Mouse (Mus musculus) intestine, embryonic 14.5 days (tissue): ENCODE measurements around the gene Tmem232. TPM values are rescaled to one million over a fixed set of nuclear protein-coding genes. Genes with fewer than 3 reads are reported as not detected.

ENCODE experiments used
- ATAC-seq: fragments of 200-750 bp; cut with Nextera tagmentation; replicated peaks from 2 replicates; pipeline ENCODE4 v1.8.0; 2017; ENCODE audit warnings: low read depth, moderate number of reproducible peaks, moderate TSS enrichment, moderate library complexity; ENCODE audit not compliant: low FRiP score, low TSS enrichment
- DNase-seq: peaks from one replicate; pipeline ENCODE4 v3.0.0-alpha.2; 2018; ENCODE audit warnings: low spot score
- H3K27ac ChIP-seq: fragments of 300-500 bp; sonication (generic); 2 replicates; pipeline ENCODE4 v1.5.1; 2014; ENCODE audit warnings: low read depth, mild to moderate bottlenecking, control low read depth
- H3K27me3 ChIP-seq: fragments of 300-500 bp; sonication (generic); replicated peaks from 2 replicates; pipeline ENCODE4 v1.6.1; 2014; ENCODE audit warnings: low read length, control low read depth; ENCODE audit not compliant: control insufficient read depth, insufficient read depth
- H3K36me3 ChIP-seq: fragments of 300-500 bp; sonication (generic); 2 replicates; pipeline ENCODE4 v1.6.1; 2014; ENCODE audit warnings: low read length, control low read depth; ENCODE audit not compliant: control insufficient read depth, insufficient read depth
- H3K4me1 ChIP-seq: fragments of 300-500 bp; sonication (generic); replicated peaks from 2 replicates; pipeline ENCODE4 v1.6.1; 2014; ENCODE audit warnings: low read length, control low read depth, mixed read lengths; ENCODE audit not compliant: control insufficient read depth, insufficient read depth
- H3K4me2 ChIP-seq: fragments of 300-500 bp; sonication (generic); 2 replicates; pipeline ENCODE4 v1.6.1; 2014; ENCODE audit warnings: low read length
- H3K4me3 ChIP-seq: fragments of 300-500 bp; sonication (generic); 2 replicates; pipeline ENCODE4 v1.5.1; 2014; ENCODE audit warnings: low read depth, low read length, control low read depth, mixed read lengths
- H3K9ac ChIP-seq: fragments of 300-500 bp; sonication (generic); 2 replicates; pipeline ENCODE4 v1.6.1; 2014; ENCODE audit warnings: mild to moderate bottlenecking, low read length
- H3K9me3 ChIP-seq: fragments of 300-500 bp; sonication (generic); 2 replicates; pipeline ENCODE4 v1.6.1; 2016; ENCODE audit warnings: low read length, control low read depth; ENCODE audit not compliant: control insufficient read depth
- WGBS: fragments of 180-500 bp; shearing (Covaris S2); extraction: QIAGEN DNeasy Blood & Tissue Kit; methylation state at CpG from one replicate; pipeline ENCODE4 v1.1.7; 2014; 5-methylcytosine and 5-hydroxymethylcytosine counted together
- polyA plus RNA-seq: library from polyadenylated mRNA; unstranded; fragments of >200 nt; fragmentation: Nextera tagmentation; extraction: Ambion mirVana; gene quantifications from 2 replicates; pipeline ENCODE4 v1.2.1, GENCODE M21; 2014

The Tmem232 gene
- polyA plus RNA-seq: not detected in 2 replicates

DNA sequence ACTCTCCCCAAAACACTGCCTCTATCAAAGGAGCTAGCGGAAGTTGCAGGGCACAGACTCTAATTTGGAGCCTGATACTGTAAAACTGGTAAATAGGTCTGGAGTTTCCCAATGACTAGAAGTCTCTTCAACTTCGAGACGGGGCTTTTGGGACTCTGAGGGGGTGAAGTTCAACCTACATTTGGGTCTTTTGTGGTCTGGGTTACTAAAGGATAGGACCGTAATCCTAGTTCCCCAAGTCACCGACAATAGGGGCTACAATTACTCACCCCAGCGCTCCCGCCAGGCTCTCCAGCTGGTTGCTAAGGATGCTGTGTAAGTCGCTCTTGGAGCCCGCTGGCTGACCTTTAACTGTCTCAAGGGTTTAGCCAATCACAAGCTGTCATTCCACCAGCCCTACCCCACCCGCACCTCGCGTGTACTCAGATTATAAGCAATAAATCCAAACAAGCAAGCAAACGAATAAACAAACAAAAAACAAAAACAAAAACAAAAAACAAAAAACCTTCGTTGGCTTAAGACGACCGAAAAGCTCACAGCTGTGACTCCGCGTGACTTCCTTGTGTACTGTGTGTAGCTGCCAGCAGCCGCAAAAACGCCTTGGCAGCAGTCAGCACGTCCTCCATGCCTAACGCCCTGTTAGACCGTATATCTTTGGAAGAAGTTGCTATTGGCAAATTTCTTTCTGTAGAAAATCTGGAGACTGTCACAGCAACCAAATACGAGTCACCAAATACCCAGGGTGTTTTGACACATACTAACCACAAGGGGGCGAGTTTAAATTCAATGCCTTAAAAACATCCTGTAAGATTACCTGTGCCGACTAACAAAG is at the start of gene Tmem232:
TSS of gene Tmem232 (minus strand) at position 342 of the 832 bp plus-strand sequence.
- Histone ChIP-seq H3K27ac (no peak within 1 kb of the TSS), H3K9me3 (no peaks in the 10 kb centered on the region), H3K4me3 (peak within 1 kb of the TSS; percentile 32), H3K4me2 (peak within 1 kb of the TSS; percentile 61), H3K9ac (no peak within 1 kb of the TSS), H3K36me3 (no peaks in the 10 kb centered on the region), H3K4me1 (no peaks in the 10 kb centered on the region), H3K27me3 (no peaks in the 10 kb centered on the region)
- 16% methylated on average over 26 of the region's 26 CpGs for WGBS
- ATAC-seq (0 out of 2 replicates have a peak, but pooled peaks have one; percentile 47), DNase-seq (peak; percentile 65)

DNA sequence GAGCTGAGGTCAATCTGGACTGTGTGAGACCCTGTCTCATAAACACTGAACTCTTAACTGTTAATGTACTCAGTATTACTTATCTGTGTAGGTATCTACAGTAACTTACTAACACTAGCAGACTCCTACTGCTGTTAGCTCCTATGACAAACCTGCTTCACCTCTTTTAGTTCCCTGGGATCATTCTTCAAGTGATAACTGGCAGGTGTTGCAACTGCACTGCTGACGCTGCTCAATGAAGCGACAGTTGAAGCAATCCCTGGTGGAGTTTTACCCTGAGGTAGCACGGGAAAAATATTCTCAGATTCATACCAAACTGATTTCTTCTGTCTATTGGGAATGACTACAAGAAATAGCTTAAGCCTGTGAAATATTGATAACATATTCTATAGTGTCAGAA is 46.3 kb upstream of the Tmem232 start:
- 90% methylated on average over 3 of the region's 3 CpGs for WGBS
- DNase-seq (no peak), ATAC-seq (no peak)
- Histone ChIP-seq H3K4me1 (no peaks in the 10 kb centered on the region), H3K27me3 (no peaks in the 10 kb centered on the region), H3K36me3 (peaks cover 38% of the 10 kb centered on the region), H3K9me3 (no peaks in the 10 kb centered on the region), H3K4me3 (no peak overlapping the region), H3K9ac (no peak overlapping the region), H3K27ac (no peak overlapping the region), H3K4me2 (no peak overlapping the region)

DNA sequence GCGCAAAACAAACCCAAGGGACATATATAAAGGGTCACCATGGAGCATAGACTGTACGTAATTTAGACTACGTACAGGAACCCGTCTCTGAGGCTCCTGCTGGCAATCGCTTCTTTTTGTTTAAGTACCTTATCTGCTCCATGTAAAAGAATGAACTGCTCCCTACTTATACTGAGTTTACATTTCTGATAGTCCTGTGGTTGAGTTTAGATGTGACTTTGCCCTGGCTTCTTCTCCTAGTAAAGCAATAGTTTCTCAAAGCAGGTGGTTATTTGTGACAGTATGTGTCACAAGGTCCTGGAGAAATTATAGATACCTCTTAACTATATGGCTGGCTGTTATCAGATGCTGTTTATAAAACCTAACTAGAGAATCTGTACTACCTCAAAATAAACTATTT is 40.9 kb upstream of the Tmem232 start:
- no peak overlapping the region for H3K9ac ChIP-seq
- no peaks in the 10 kb centered on the region for H3K27me3 ChIP-seq
- peaks cover 49% of the 10 kb centered on the region for H3K36me3 ChIP-seq
- 89% methylated on average over 5 of the region's 5 CpGs for WGBS
- ATAC-seq: no peak
- H3K4me2 ChIP-seq: no peak overlapping the region
- no peak overlapping the region for H3K27ac ChIP-seq
- DNase-seq: no peak
- H3K4me1 ChIP-seq: no peaks in the 10 kb centered on the region
- no peak overlapping the region for H3K4me3 ChIP-seq
- no peaks in the 10 kb centered on the region for H3K9me3 ChIP-seq

DNA sequence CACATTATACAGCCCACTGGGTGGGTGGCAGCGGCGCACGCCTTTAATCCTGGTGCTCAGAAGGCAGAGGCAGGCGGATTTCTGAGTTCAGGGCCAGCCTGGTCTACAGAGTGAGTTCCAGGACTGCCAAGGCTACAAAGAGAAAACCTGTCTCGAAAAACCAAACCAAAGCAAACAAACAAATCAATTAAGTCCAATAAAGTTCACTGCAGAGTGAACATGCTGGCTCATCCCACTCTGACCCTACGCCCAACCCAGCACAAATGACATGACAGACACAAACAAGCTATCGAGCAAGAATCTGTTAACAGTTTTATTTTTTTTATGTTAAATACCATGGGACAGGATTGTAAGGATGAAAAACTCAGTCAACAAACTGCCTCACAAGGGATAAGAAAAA is 39.2 kb upstream of the Tmem232 start:
- Histone ChIP-seq H3K27me3 (no peaks in the 10 kb centered on the region), H3K4me1 (no peaks in the 10 kb centered on the region), H3K27ac (no peak overlapping the region), H3K36me3 (peaks cover 49% of the 10 kb centered on the region), H3K4me2 (no peak overlapping the region), H3K4me3 (no peak overlapping the region), H3K9ac (no peak overlapping the region), H3K9me3 (no peaks in the 10 kb centered on the region)
- no peak for DNase-seq
- no peak for ATAC-seq
- 95% methylated on average over 7 of the region's 7 CpGs for WGBS

DNA sequence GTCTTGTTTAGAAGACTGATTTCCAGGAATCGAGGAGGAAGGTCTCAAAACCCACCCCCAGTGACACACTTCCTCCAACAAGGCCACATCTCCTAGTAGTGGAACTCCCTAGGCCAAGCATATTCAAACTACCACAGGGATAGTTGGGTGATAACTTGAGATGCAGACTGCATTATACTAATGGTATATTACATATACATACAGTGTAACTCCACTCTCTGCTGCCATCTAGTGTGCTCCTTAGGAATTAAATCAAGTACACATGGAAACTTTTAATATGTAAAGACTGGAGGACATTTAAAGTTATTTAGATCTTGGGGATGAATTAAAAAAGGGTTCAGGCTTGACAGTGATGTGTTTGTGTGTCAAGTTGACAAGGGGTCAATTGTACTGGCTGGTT is 34.8 kb upstream of the Tmem232 start:
- 68% methylated on average over 1 of the region's 1 CpGs for WGBS
- no peaks in the 10 kb centered on the region for H3K4me1 ChIP-seq
- no peak overlapping the region for H3K4me2 ChIP-seq
- H3K27me3 ChIP-seq: no peaks in the 10 kb centered on the region
- H3K4me3 ChIP-seq: no peak overlapping the region
- H3K9ac ChIP-seq: no peak overlapping the region
- H3K36me3 ChIP-seq: peaks cover 26% of the 10 kb centered on the region
- ATAC-seq (no peak), DNase-seq (no peak)
- no peak overlapping the region for H3K27ac ChIP-seq
- H3K9me3 ChIP-seq: no peaks in the 10 kb centered on the region

DNA sequence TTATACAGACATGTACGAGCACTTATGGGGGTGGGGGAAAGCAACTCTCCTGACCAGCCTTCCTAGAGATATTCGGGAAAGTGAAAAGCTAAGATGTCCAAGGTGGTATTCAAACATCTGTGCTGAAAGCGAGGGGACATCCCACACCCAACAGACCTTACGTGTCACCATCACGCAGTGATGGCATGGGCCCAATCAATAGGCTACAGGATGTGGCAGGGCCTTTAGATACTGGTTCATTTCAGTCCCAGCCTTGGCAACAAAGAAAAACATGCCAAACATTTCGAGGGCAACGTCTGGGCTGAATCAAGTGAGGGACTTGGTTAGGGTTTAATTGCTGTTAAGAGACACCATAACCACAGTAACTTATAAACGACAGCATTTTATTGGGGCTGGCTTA is 34.3 kb upstream of the Tmem232 start:
- no peak overlapping the region for H3K9ac ChIP-seq
- WGBS: 73% methylated on average over 8 of the region's 8 CpGs
- H3K4me3 ChIP-seq: no peak overlapping the region
- H3K4me2 ChIP-seq: no peak overlapping the region
- H3K36me3 ChIP-seq: peaks cover 21% of the 10 kb centered on the region
- H3K27me3 ChIP-seq: no peaks in the 10 kb centered on the region
- H3K27ac ChIP-seq: no peak overlapping the region
- DNase-seq: no peak
- H3K9me3 ChIP-seq: no peaks in the 10 kb centered on the region
- ATAC-seq: no peak
- no peaks in the 10 kb centered on the region for H3K4me1 ChIP-seq

DNA sequence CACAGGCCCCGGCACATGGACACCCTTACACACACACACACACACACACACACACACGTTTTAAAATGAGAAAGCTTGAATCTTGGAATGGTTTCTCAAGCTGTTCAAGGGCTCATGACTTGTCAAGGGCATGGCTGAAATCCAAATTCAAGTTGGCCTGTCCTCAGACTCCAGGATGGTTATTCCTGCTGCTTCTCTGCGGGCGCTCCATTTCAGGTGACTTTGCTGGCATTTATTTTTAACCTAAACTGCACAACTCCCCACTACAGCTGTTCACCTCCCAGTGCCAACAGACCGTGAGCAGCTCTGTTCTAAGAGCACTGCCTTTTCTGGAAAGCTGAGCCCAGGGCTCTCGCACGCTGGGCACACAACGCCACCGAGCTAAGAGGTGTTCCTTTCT is 31.3 kb upstream of the Tmem232 start:
- no peak for DNase-seq
- Histone ChIP-seq H3K4me1 (no peaks in the 10 kb centered on the region), H3K36me3 (no peaks in the 10 kb centered on the region), H3K27me3 (no peaks in the 10 kb centered on the region), H3K27ac (no peak overlapping the region), H3K4me2 (no peak overlapping the region), H3K4me3 (no peak overlapping the region), H3K9me3 (no peaks in the 10 kb centered on the region), H3K9ac (no peak overlapping the region)
- no peak for ATAC-seq
- 86% methylated on average over 9 of the region's 9 CpGs for WGBS

DNA sequence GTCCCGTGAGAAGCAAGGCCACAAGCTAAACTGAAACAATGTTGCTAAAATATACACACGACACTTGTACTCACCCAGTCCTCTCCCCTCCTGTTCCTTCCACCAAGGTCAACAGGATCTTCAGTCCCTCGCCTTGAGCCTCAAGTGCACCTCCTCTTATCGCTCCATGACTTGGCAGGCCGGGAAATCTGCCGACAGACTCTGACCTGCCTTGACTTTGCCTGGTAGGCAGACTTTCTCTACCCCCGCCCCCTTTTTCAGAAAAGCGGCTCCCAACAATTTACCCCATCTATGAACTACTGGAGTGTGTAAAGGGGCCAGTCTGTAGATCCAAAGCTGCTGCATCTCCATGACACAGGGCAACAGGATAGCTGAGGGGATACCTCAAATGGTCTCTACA is 30.9 kb upstream of the Tmem232 start:
- no peaks in the 10 kb centered on the region for H3K9me3 ChIP-seq
- 76% methylated on average over 8 of the region's 8 CpGs for WGBS
- DNase-seq: no peak
- no peak overlapping the region for H3K9ac ChIP-seq
- H3K36me3 ChIP-seq: no peaks in the 10 kb centered on the region
- no peak for ATAC-seq
- H3K4me2 ChIP-seq: no peak overlapping the region
- H3K27me3 ChIP-seq: no peaks in the 10 kb centered on the region
- no peak overlapping the region for H3K4me3 ChIP-seq
- H3K4me1 ChIP-seq: no peaks in the 10 kb centered on the region
- H3K27ac ChIP-seq: no peak overlapping the region

DNA sequence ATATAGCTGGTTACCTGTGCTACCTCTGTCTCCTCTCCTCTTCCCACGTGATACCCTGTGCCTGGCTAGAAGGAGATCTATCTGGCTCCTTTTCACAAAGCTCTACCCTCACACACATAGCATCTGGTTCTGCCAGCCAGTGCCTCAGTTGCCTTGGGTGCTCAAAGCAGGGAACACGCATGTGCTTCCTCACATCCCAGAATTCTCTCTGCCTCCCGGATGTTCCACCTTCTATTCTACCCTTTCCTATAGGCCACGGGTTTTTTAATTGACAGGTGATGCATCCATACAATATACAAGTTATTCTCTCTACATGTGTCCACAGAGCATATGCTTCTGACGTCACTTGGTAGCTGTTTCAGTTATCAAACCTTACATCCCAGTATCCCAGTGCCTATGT is 23.6 kb upstream of the Tmem232 start:
- no peak for ATAC-seq
- Histone ChIP-seq H3K36me3 (no peaks in the 10 kb centered on the region), H3K4me2 (no peak overlapping the region), H3K9ac (no peak overlapping the region), H3K27ac (no peak overlapping the region), H3K4me1 (no peaks in the 10 kb centered on the region), H3K4me3 (no peak overlapping the region), H3K27me3 (no peaks in the 10 kb centered on the region), H3K9me3 (no peaks in the 10 kb centered on the region)
- 68% methylated on average over 5 of the region's 5 CpGs for WGBS
- no peak for DNase-seq
